Mouse (Mus musculus) MEL (cell line): ENCODE results near the gene Slc51a.

Experiments
- BHLHE40 ChIP-seq: IDR thresholded peaks from 2 replicates; pipeline ENCODE4 v1.6.1; 2012; ENCODE audit warnings: low read depth, mild to moderate bottlenecking, inconsistent platforms, low read length, improper control_type of control experiment, borderline replicate concordance
- CTCF ChIP-seq, 3 experiments: IDR thresholded peaks in 2 of 3; conservative IDR thresholded peaks in 1 of 3; 2 replicates each; pipeline ENCODE4 v1.5.1; 2011 to 2012; ENCODE audit warnings: low read length in 3 of 3, low read depth in 2 of 3, mild to moderate bottlenecking in 2 of 3, improper control_type of control experiment in 1 of 3, inconsistent platforms in 1 of 3, mixed read lengths in 1 of 3, moderate library complexity in 1 of 3; ENCODE audit not compliant: control insufficient read depth in 1 of 3, insufficient read depth in 1 of 3, poor library complexity in 1 of 3, severe bottlenecking in 1 of 3
- EP300 ChIP-seq, 2 experiments: IDR thresholded peaks; 2 replicates each; pipeline ENCODE4 v1.6.1; 2011; ENCODE audit warnings: improper control_type of control experiment in 2 of 2, low read length in 2 of 2, low read depth in 1 of 2, mild to moderate bottlenecking in 1 of 2
- GATA1 ChIP-seq: IDR thresholded peaks from 2 replicates; pipeline ENCODE4 v1.6.1; 2011; ENCODE audit warnings: low read depth, low read length, improper control_type of control experiment
- MAFK ChIP-seq: IDR thresholded peaks from 2 replicates; pipeline ENCODE4 v1.6.1; 2011; ENCODE audit warnings: low read depth, mild to moderate bottlenecking, low read length, improper control_type of control experiment, borderline replicate concordance
- MAZ ChIP-seq: IDR thresholded peaks from 2 replicates; pipeline ENCODE4 v1.6.1; 2012; ENCODE audit warnings: low read depth, mild to moderate bottlenecking, inconsistent platforms, low read length, improper control_type of control experiment
- MXI1 ChIP-seq: IDR thresholded peaks from 2 replicates; pipeline ENCODE4 v1.6.1; 2011; ENCODE audit warnings: mild to moderate bottlenecking, low read depth, low read length, improper control_type of control experiment
- POLR2A ChIP-seq, 2 experiments: IDR thresholded peaks; 2 replicates each; pipeline ENCODE4 v1.6.1; 2011 to 2012; ENCODE audit warnings: low read length in 2 of 2, mild to moderate bottlenecking in 2 of 2, control low read depth in 1 of 2, improper control_type of control experiment in 1 of 2, low read depth in 1 of 2, moderate library complexity in 1 of 2; ENCODE audit not compliant: control insufficient read depth in 1 of 2, insufficient read depth in 1 of 2, poor library complexity in 1 of 2
- POLR2AphosphoS2 ChIP-seq: IDR thresholded peaks from 2 replicates; pipeline ENCODE4 v1.6.1; 2011; ENCODE audit warnings: low read length, improper control_type of control experiment
- POLR2AphosphoS5 ChIP-seq: IDR thresholded peaks from 2 replicates; pipeline ENCODE4 v1.6.1; 2012; ENCODE audit warnings: low read depth, borderline replicate concordance, mild to moderate bottlenecking, inconsistent platforms, low read length, moderate library complexity, mixed read lengths
- SIN3A ChIP-seq: IDR thresholded peaks from 2 replicates; pipeline ENCODE4 v1.6.1; 2012; ENCODE audit warnings: low read length, improper control_type of control experiment, inconsistent platforms
- USF1 ChIP-seq: IDR thresholded peaks from 2 replicates; pipeline ENCODE4 v1.6.1; 2014; ENCODE audit warnings: low read depth, mild to moderate bottlenecking, inconsistent platforms, low read length, improper control_type of control experiment, moderate library complexity

DNA sequence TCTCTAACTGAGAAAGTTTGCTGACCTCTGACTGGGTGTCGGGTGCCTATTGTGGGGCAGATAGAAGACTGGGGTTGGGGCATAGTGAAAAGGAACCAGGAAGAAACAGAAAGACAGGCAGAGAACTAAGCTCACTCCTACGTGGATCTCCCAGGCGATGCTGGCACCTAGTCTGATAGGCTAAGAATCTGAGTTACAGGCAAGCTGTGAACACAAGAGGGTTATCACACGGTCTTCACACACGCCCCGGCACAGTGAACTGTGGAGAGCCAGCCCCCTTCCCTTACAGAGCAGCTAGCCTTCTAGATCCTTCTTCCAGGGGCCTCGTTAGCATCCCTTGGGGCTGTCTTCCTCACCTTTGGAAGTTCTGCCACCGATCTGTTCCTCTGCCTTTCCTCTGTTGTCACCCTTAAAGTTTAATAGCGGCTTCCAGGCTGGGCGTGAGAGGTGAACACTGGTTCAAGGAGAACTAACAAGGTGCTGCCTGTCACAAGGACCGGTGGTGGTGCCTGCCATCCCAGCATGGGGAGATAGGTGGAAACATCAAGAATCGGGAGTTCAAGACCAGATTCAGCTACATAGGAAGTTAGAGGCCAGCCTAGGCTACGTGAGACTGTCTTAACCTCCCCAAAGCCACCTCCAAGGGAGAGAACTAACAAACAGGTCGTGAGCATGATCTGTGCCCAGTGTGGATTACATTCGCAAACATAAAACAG is 32.1 kb upstream of the Slc51a start:
- TF ChIP-seq POLR2A (IDR thresholded peaks at IDR 0.05; ENCODE audit: control insufficient read depth in 1 of 2, insufficient read depth in 1 of 2, low read depth in 1 of 2, low read length in 2 of 2, poor library complexity in 1 of 2) (no peak), GATA1 (no peak), POLR2AphosphoS2 (no peak), CTCF (IDR thresholded peaks at IDR 0.05 in 2 of 3, conservative IDR thresholded peaks at IDR 0.05 in 1 of 3; ENCODE audit: control insufficient read depth in 1 of 3, insufficient read depth in 1 of 3, low read depth in 2 of 3, low read length in 3 of 3, poor library complexity in 1 of 3, severe bottlenecking in 1 of 3) (no peak), USF1 (no peak), SIN3A (no peak), EP300 (IDR thresholded peaks at IDR 0.05; ENCODE audit: low read depth in 1 of 2, low read length in 2 of 2) (no peak), MAZ (no peak; the same call in 1 of the 2 replicates), BHLHE40 (no peak), MAFK (no peak), POLR2AphosphoS5 (no peak), MXI1 (no peak)
